Mouse (Mus musculus) liver, embryonic 15.5 days (tissue): ENCODE results near the gene Chd1. TPM values are rescaled to one million over a fixed set of nuclear protein-coding genes. Genes with fewer than 3 reads are reported as not detected.
"Not testable (repeated sequence)": the region's sequence is repeated elsewhere in the genome, so short reads cannot be mapped to it uniquely, and the experiment has no call there.

Experiments
- ATAC-seq: fragments of 200-750 bp; cut with Nextera tagmentation; 2 replicates; pipeline ENCODE4 v1.8.0; 2017; ENCODE audit warnings: moderate number of reproducible peaks, mild to moderate bottlenecking, moderate library complexity; ENCODE audit not compliant: insufficient read depth
- H3K27ac ChIP-seq: fragments of 300-500 bp; sonication (generic); replicated peaks from 2 replicates; pipeline ENCODE4 v1.5.1; 2015; ENCODE audit warnings: mild to moderate bottlenecking, inconsistent platforms
- H3K27me3 ChIP-seq: fragments of 300-500 bp; sonication (generic); 2 replicates; pipeline ENCODE4 v1.6.1; 2015; ENCODE audit warnings: mild to moderate bottlenecking, inconsistent platforms
- H3K36me3 ChIP-seq: fragments of 300-500 bp; sonication (generic); replicated peaks from 2 replicates; pipeline ENCODE4 v1.6.1; 2015; ENCODE audit warnings: moderate library complexity, mild to moderate bottlenecking, inconsistent platforms
- H3K4me1 ChIP-seq: fragments of 300-500 bp; sonication (generic); replicated peaks from 2 replicates; pipeline ENCODE4 v1.6.1; 2015; ENCODE audit warnings: inconsistent platforms
- H3K4me2 ChIP-seq: fragments of 300-500 bp; sonication (generic); 2 replicates; pipeline ENCODE4 v1.6.1; 2015; ENCODE audit warnings: moderate library complexity, mild to moderate bottlenecking, inconsistent platforms
- H3K4me3 ChIP-seq: fragments of 300-500 bp; sonication (generic); replicated peaks from 2 replicates; pipeline ENCODE4 v1.5.1; 2015; ENCODE audit warnings: mild to moderate bottlenecking, inconsistent platforms
- H3K9ac ChIP-seq: fragments of 300-500 bp; sonication (generic); 2 replicates; pipeline ENCODE4 v1.6.1; 2015; ENCODE audit warnings: moderate library complexity, mild to moderate bottlenecking, inconsistent platforms
- H3K9me3 ChIP-seq: fragments of 300-500 bp; sonication (generic); replicated peaks from 2 replicates; pipeline ENCODE4 v1.6.1; 2016; ENCODE audit warnings: inconsistent platforms
- WGBS: fragments of 180-500 bp; shearing (Covaris S2); methylation state at CpG from one replicate; pipeline ENCODE4 v1.1.7; 2015; ENCODE audit warnings: mixed read lengths; ENCODE audit not compliant: insufficient replicate concordance; 5-methylcytosine and 5-hydroxymethylcytosine counted together
- polyA plus RNA-seq: library from polyadenylated mRNA; unstranded; fragments of >200 nt; fragmentation: Nextera tagmentation; extraction: Ambion mirVana; gene quantifications from 2 replicates; pipeline ENCODE4 v1.2.1, GENCODE M21; 2015

The Chd1 gene
- polyA plus RNA-seq, 1 experiment from 2014 or later, result 12.7 TPM

DNA sequence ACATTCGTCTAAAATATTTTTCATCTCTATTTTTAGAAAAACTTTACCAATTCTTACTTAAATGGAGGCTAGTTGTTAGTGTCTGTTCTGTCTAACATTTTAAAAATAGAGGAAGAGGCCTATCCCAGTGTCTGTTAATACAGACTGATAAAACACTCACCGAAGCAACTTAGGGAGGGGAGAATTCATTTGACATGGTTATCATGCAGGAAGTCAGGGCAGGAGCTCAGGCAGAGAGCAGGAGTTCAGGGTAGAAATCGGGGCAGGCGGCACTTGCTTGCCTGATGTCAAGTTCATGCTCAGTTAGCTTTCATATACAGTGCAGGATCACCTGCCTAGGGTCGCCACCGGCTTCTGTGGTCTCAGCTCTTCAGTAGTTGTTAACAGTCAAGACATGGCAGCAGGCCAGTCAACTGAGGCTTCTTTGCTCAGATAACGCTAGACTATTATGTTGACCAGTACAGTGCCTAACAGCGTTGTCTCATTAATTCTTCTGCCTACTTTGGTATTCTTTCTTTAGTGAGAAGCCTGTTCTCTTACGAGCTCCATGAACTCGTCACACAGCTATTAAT, 32.7 kb downstream of the Chd1 start:
- H3K27me3 ChIP-seq, result no peaks in the 10 kb centered on the region
- no peaks in the 10 kb centered on the region for H3K4me1 ChIP-seq
- H3K4me2 ChIP-seq, result no peak overlapping the region
- no peaks in the 10 kb centered on the region for H3K9me3 ChIP-seq
- no peak overlapping the region for H3K27ac ChIP-seq
- H3K4me3 ChIP-seq, result no peak overlapping the region
- no peak for ATAC-seq
- H3K9ac ChIP-seq, result no peak overlapping the region
- H3K36me3 ChIP-seq, result peaks cover 61% of the 10 kb centered on the region
- 72% methylated on average over 10 of the region's 10 CpGs for WGBS

DNA sequence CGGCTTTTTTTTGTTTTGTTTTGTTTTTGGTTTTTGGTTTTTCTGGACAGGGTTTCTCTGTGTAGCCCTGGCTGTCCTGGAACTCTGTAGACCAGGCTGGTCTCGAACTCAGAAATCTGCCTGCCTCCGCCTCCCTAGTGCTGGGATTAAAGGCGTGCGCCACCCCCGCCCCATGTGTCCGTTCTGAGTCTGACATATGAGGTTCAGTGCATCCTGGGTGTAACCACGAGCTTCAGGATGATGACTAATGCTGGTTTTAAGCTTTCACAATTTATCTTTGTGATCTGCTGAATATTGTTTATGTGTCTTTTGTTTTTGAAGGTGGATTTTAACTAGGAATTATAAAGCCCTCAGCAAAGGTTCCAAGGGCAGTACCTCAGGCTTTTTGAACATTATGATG, 37.1 kb downstream of the Chd1 start:
- no peak for ATAC-seq
- H3K36me3 ChIP-seq, result peaks cover 60% of the 10 kb centered on the region
- H3K9ac ChIP-seq, result no peak overlapping the region
- no peaks in the 10 kb centered on the region for H3K4me1 ChIP-seq
- no peaks in the 10 kb centered on the region for H3K27me3 ChIP-seq
- H3K4me3 ChIP-seq, result no peak overlapping the region
- H3K27ac ChIP-seq, result no peak overlapping the region
- no peaks in the 10 kb centered on the region for H3K9me3 ChIP-seq
- H3K4me2 ChIP-seq, result no peak overlapping the region
- WGBS, result 68% methylated on average over 8 of the region's 8 CpGs

DNA sequence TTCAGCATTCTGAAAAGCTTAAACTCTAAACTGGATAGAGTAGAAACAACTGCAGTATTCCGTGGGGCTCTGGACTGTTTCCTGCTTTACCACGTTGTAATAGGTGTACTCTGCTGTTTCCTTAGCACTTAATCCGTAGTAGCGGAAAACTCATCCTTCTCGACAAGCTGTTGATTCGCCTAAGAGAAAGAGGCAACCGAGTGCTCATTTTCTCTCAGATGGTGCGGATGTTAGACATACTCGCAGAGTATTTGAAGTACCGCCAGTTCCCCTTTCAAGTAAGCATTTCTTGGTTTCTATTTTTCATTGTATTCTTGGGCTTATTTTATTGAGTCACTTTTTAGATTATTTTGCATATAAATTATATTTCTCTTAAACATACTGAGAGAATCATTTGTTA, 38.2 kb downstream of the Chd1 start:
- Histone ChIP-seq H3K9me3 (no peaks in the 10 kb centered on the region), H3K27me3 (no peaks in the 10 kb centered on the region), H3K4me3 (no peak overlapping the region), H3K9ac (no peak overlapping the region), H3K4me2 (no peak overlapping the region), H3K4me1 (no peaks in the 10 kb centered on the region), H3K36me3 (peaks cover 64% of the 10 kb centered on the region), H3K27ac (no peak overlapping the region)
- WGBS, result 85% methylated on average over 10 of the region's 10 CpGs
- no peak for ATAC-seq

DNA sequence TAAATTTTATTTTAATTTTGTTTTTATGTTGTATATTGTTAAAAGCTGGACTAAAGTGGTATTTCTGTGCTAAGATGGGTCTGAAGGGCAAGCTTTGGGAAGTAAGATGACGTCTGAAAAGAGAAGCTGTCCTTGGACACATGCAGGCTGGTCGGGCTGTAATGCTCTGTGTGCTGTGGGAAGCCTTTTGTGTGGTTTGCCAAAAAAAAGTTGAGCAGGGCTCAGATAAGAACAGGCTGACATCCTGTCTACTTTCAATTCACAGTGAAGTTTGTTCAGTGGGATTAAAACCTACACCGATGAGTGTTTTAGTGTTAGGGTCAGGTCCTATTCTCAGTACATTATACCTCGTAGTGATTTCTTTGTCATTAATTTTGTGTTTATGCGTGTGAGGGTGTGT, 38.6 kb downstream of the Chd1 start:
- no peak overlapping the region for H3K9ac ChIP-seq
- 56% methylated on average over 5 of the region's 5 CpGs for WGBS
- no peak overlapping the region for H3K4me2 ChIP-seq
- H3K9me3 ChIP-seq, result no peaks in the 10 kb centered on the region
- no peak overlapping the region for H3K4me3 ChIP-seq
- no peak for ATAC-seq
- peaks cover 67% of the 10 kb centered on the region for H3K36me3 ChIP-seq
- H3K27me3 ChIP-seq, result no peaks in the 10 kb centered on the region
- H3K27ac ChIP-seq, result no peak overlapping the region
- H3K4me1 ChIP-seq, result no peaks in the 10 kb centered on the region

DNA sequence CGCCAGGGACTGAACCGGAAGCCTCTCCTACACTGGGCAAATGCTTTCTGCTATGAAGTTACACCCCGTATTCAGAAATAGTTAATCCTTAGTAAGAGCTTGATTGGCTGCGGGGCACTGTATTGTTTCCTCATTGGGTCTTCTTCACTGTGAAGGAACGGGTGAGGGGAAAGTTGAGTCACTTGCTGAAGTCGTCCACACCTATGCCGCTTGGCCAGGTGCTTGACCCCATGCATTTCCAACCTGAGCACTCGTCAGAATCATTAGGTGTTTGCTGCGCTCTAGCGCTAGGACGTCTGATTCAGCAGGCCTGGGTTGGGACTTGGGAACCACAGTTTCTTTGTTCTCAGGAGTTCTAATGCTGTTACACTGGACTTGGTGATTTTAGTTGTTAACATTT, 41.9 kb downstream of the Chd1 start:
- Histone ChIP-seq H3K4me2 (no peak overlapping the region), H3K27me3 (no peaks in the 10 kb centered on the region), H3K9ac (no peak overlapping the region), H3K9me3 (no peaks in the 10 kb centered on the region), H3K27ac (no peak overlapping the region), H3K36me3 (peaks cover 78% of the 10 kb centered on the region), H3K4me1 (no peaks in the 10 kb centered on the region), H3K4me3 (no peak overlapping the region)
- ATAC-seq, result no peak
- 88% methylated on average over 11 of the region's 11 CpGs for WGBS

DNA sequence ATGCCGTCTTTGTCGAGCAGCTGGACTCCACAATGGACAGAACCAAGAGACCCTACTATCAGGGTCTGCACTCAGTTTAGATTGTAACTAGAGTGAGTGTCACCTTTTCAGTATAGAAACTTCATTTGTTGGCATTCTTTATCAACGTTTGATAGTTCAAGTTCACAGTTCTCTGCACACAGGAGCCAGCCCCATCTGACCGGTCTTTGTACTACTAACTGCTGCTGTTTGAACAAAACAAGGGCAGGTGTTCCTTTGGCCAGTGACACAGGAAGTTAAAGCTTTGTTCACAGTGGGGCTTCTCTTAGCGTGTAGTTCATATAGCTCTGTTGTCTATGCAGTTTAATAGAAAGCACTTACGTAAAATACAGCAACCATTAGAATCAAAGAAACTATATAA, 43.3 kb downstream of the Chd1 start:
- Histone ChIP-seq H3K9ac (no peak overlapping the region), H3K27ac (no peak overlapping the region), H3K9me3 (no peaks in the 10 kb centered on the region), H3K27me3 (no peaks in the 10 kb centered on the region), H3K36me3 (peaks cover 78% of the 10 kb centered on the region), H3K4me3 (no peak overlapping the region), H3K4me2 (no peak overlapping the region), H3K4me1 (no peaks in the 10 kb centered on the region)
- 82% methylated on average over 6 of the region's 6 CpGs for WGBS
- ATAC-seq, result no peak

DNA sequence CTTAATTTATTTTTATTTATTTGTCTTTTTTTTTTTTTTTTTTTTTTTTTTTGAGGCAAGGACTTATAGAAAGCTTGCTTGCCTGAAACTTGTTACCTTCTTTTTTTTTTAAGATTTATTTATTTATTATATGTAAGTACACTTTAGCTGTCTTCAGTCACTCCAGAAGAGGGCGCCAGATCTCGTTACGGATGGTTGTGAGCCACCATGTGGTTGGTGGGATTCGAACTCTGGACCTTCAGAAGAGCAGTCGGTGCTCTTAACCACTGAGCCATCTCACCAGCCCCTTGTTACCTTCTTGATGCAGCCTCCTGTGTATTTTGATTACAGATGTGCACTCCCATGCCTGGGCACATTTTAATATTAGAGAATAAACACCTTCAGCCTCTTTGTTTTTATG, 46.5 kb downstream of the Chd1 start:
- not testable (repeated sequence) for H3K9me3 ChIP-seq, H3K4me2 ChIP-seq, H3K4me1 ChIP-seq, H3K27ac ChIP-seq, H3K27me3 ChIP-seq, ATAC-seq, H3K4me3 ChIP-seq, H3K9ac ChIP-seq
- 79% methylated on average over 5 of the region's 5 CpGs for WGBS
- peaks cover 81% of the 10 kb centered on the region for H3K36me3 ChIP-seq

DNA sequence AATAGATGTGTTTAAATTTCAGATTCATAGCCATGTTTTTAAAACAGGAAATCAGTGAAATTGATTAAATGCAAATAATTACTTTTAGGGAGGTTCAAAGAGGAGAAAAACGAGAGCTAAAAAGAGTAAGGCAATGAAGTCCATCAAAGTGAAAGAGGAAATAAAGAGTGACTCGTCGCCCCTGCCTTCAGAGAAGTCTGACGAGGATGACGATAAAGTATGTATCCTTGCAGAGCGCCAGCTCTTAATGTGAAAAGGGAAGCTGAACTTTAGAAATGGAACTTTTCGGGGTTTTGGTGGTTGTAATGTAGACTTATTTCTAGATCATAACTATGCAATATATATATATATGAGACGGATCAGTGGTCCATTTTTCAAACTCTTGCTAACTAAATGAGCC, 56.4 kb downstream of the Chd1 start:
- no peak overlapping the region for H3K4me2 ChIP-seq
- H3K9ac ChIP-seq, result no peak overlapping the region
- H3K36me3 ChIP-seq, result peaks cover 77% of the 10 kb centered on the region
- H3K27ac ChIP-seq, result no peak overlapping the region
- WGBS, result 65% methylated on average over 8 of the region's 8 CpGs
- no peak overlapping the region for H3K4me3 ChIP-seq
- no peaks in the 10 kb centered on the region for H3K27me3 ChIP-seq
- no peaks in the 10 kb centered on the region for H3K9me3 ChIP-seq
- ATAC-seq, result no peak
- no peaks in the 10 kb centered on the region for H3K4me1 ChIP-seq

DNA sequence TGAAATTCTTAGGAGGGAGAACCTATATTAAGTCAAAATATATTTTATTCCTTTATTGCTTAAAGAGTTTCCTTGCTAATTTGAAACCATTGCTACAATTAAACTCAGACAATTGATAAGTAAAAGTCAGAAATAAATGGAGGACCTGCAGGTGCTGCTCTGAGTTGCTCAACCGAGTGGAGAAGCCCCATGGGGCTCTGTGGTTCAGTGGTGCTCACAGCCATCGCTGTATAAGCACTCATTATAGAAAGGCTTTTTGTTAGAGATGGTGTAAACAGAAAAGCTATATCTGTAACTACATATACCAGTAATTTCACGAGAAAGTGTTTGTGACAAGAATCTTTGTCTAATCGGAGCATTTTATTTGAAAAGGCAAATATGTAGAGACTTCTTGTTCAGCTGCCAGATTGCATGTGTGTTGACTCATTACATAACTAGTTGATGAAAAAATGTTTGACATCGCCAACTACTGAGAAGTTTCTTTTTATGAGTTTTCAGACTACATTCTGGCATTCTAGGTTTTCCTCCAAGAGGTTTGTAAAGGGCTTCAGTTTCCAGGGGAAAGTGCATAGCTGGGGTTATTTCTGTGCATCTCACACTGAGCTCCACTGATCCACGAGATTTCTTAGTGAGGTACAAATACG, 64.4 kb downstream of the Chd1 start:
- no peak for ATAC-seq
- Histone ChIP-seq H3K4me1 (no peaks in the 10 kb centered on the region), H3K4me3 (no peak overlapping the region), H3K36me3 (peaks cover 65% of the 10 kb centered on the region), H3K27me3 (no peaks in the 10 kb centered on the region), H3K9me3 (no peaks in the 10 kb centered on the region), H3K27ac (no peak overlapping the region), H3K4me2 (no peak overlapping the region), H3K9ac (no peak overlapping the region)
- 80% methylated on average over 7 of the region's 7 CpGs for WGBS

DNA sequence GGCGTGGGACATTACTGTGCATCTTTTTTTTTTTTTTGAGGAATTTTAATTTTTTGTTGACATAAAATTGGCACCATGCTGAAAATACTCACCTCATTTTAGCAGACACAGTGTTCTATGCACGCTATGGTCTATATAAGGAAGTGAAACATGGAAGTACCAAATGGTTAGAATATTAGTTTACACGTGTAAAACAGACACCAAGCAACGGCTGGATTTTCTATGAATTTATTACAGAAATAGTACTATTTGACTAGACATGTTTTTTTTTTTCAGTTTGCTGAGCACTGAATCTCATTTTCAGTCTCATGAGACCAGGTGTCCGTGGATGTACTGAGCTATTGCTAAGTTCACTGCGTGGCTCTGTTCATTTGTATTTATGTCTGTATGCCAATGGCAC, 69.2 kb downstream of the Chd1 start:
- no peak overlapping the region for H3K27ac ChIP-seq
- no peaks in the 10 kb centered on the region for H3K9me3 ChIP-seq
- no peak for ATAC-seq
- no peaks in the 10 kb centered on the region for H3K27me3 ChIP-seq
- 68% methylated on average over 6 of the region's 6 CpGs for WGBS
- H3K4me3 ChIP-seq, result no peak overlapping the region
- H3K4me1 ChIP-seq, result no peaks in the 10 kb centered on the region
- H3K36me3 ChIP-seq, result peaks cover 26% of the 10 kb centered on the region
- no peak overlapping the region for H3K9ac ChIP-seq
- no peak overlapping the region for H3K4me2 ChIP-seq

DNA sequence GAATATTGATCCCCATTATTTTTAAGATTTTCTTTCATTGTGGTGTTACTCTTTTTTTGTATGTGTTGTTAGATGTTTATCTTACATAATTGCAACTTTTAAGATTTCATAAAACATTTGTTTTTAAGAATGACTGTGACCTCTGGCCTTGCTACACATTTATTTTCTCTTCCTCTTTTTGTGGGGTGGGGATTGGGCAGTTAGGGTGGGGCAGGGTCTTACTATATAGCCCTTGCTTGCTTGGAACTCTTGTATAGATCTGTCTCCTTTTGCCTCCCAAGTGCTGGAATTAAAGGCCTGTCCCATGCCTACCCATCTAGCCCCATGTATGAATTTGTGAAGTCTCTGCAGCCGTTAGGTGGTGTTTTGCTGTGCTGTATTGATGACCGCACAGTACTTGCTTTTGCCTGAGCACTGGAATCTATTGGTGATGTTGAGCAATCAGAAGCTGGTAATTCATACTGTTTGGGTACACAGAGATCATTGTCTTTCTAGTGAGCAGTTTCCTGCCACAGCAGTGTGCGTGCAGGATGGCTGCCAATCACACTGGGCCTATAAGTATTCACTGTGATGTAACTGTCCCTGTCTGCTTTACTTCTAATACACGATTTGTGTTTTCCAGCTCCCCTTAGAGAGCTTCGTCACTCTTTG, 69.9 kb downstream of the Chd1 start:
- peak; percentile 28; the same call in 1 of the 2 replicates for ATAC-seq

More for the DNA sequence above, 69.9 kb downstream of the Chd1 start:
- H3K4me2 ChIP-seq, result no peak overlapping the region
- no peaks in the 10 kb centered on the region for H3K4me1 ChIP-seq
- H3K27me3 ChIP-seq, result no peaks in the 10 kb centered on the region
- no peak overlapping the region for H3K27ac ChIP-seq
- 63% methylated on average over 5 of the region's 5 CpGs for WGBS
- H3K36me3 ChIP-seq, result peaks cover 19% of the 10 kb centered on the region
- no peaks in the 10 kb centered on the region for H3K9me3 ChIP-seq
- no peak overlapping the region for H3K9ac ChIP-seq
- no peak overlapping the region for H3K4me3 ChIP-seq
